Mouse (Mus musculus) lung, postnatal 0 days (tissue): ENCODE measurements around the gene Ets2.

ENCODE experiments used
- CTCF ChIP-seq: IDR thresholded peaks from 2 replicates; pipeline ENCODE4 v1.5.1; 2016; ENCODE audit warnings: antibody characterized with exemption, mild to moderate bottlenecking
- EP300 ChIP-seq: IDR thresholded peaks from 2 replicates; pipeline ENCODE4 v1.6.1; 2016; ENCODE audit warnings: antibody characterized with exemption, mild to moderate bottlenecking, control low read depth

- TF ChIP-seq EP300 (no peak), CTCF (no peak)
These were observed 42.9 kb downstream of the Ets2 start for GRCm38 (mm10) chr16:95744771-95745170.
